Mouse (Mus musculus) lung, embryonic 14.5 days (tissue): Measurements from ENCODE around the gene Nup54. TPM values are rescaled to one million over a fixed set of nuclear protein-coding genes. Genes with fewer than 3 reads are reported as not detected.

Source experiments
- ATAC-seq: fragments of 200-750 bp; cut with Nextera tagmentation; 2 replicates; pipeline ENCODE4 v1.8.0; 2017; ENCODE audit warnings: mild to moderate bottlenecking, moderate TSS enrichment, moderate library complexity; ENCODE audit not compliant: insufficient read depth
- DNase-seq: peaks from one replicate; pipeline ENCODE4 v3.0.0-alpha.2; 2015
- H3K27ac ChIP-seq: fragments of 300-500 bp; sonication (generic); 2 replicates; pipeline ENCODE4 v1.5.1; 2014; ENCODE audit warnings: low read depth, mild to moderate bottlenecking, moderate library complexity
- H3K27me3 ChIP-seq: fragments of 300-500 bp; sonication (generic); 2 replicates; pipeline ENCODE4 v1.6.1; 2014; ENCODE audit warnings: low read length, control low read depth; ENCODE audit not compliant: insufficient read depth
- H3K36me3 ChIP-seq: fragments of 300-500 bp; sonication (generic); 2 replicates; pipeline ENCODE4 v1.6.1; 2014; ENCODE audit warnings: control low read depth; ENCODE audit not compliant: insufficient read depth
- H3K4me1 ChIP-seq: fragments of 300-500 bp; sonication (generic); 2 replicates; pipeline ENCODE4 v1.6.1; 2014; ENCODE audit warnings: antibody characterized with exemption, control low read depth; ENCODE audit not compliant: insufficient read depth
- H3K4me2 ChIP-seq: fragments of 300-500 bp; sonication (generic); 2 replicates; pipeline ENCODE4 v1.6.1; 2014; ENCODE audit warnings: mild to moderate bottlenecking
- H3K4me3 ChIP-seq: fragments of 300-500 bp; sonication (generic); 2 replicates; pipeline ENCODE4 v1.5.1; 2014; ENCODE audit warnings: low read depth, low read length
- H3K9ac ChIP-seq: fragments of 300-500 bp; sonication (generic); 2 replicates; pipeline ENCODE4 v1.6.1; 2014
- H3K9me3 ChIP-seq: fragments of 300-500 bp; sonication (generic); 2 replicates; pipeline ENCODE4 v1.6.1; 2016; ENCODE audit warnings: low read depth, low read length, control low read depth
- CTCF ChIP-seq: IDR thresholded peaks from 2 replicates; pipeline ENCODE4 v1.5.1; 2016; ENCODE audit warnings: antibody characterized with exemption, low read depth
- WGBS: fragments of 180-500 bp; shearing (Covaris S2); extraction: QIAGEN DNeasy Blood & Tissue Kit; methylation state at CpG from one replicate; pipeline ENCODE4 v1.1.7; 2014; 5-methylcytosine and 5-hydroxymethylcytosine counted together
- polyA plus RNA-seq: library from polyadenylated mRNA; unstranded; fragments of >200 nt; fragmentation: Nextera tagmentation; extraction: Ambion mirVana; gene quantifications from 2 replicates; pipeline ENCODE4 v1.2.1, GENCODE M21; 2014

The Nup54 gene
- polyA plus RNA-seq, 1 experiment from 2014 or later = 61.9 TPM

DNA sequence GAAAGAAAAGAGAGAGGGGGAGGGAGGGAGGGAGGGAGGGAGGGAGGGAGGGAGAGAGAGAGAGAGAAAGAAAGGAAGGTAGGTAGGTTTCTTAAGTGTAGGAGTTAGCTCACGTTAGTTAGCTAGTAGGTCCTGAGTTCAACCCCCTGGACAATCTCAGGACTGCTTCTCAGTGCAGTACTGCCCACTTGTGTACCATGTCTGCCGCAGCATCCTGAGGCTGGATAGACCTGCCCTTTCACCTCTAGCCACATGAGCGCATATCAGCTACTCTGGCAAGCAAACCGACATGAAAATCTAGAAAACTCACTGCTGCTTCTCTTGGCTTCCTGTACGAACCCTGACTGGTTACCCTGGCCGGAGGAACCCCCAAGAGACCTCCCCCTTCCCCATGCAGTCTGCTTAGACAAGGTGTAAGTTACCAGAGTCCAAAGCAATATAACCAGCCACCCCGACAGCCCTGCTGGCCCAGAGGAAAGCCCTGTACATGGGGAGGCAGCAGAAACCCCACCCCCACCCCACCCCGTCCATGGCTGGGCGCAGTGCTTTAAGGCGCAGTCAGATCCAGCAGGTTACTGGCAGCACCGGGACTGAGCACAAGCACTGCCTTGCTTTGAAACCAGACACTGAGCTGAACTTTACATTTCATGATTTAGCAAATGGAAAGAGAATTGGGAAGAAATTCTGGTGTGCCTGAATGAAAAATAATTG is 21.6 kb downstream of the Nup54 start:
- Histone ChIP-seq H3K9me3 (no peaks in the 10 kb centered on the region), H3K4me3 (no peak overlapping the region), H3K27me3 (no peaks in the 10 kb centered on the region), H3K4me2 (no peak overlapping the region), H3K9ac (no peak overlapping the region), H3K36me3 (peaks cover 36% of the 10 kb centered on the region), H3K27ac (no peak overlapping the region), H3K4me1 (no peaks in the 10 kb centered on the region)
- WGBS = 84% methylated on average over 11 of the region's 11 CpGs
- DNase-seq = no peak
- no peak for ATAC-seq
- no peak for TF ChIP-seq CTCF

- H3K27me3 ChIP-seq = no peaks in the 10 kb centered on the region
- DNase-seq (no peak), ATAC-seq (no peak)
- H3K36me3 ChIP-seq = peaks cover 20% of the 10 kb centered on the region
- no peak overlapping the region for H3K4me3 ChIP-seq
- H3K9me3 ChIP-seq = no peaks in the 10 kb centered on the region
- no peaks in the 10 kb centered on the region for H3K4me1 ChIP-seq
- no peak overlapping the region for H3K27ac ChIP-seq
- no peak overlapping the region for H3K4me2 ChIP-seq
- H3K9ac ChIP-seq = no peak overlapping the region
- TF ChIP-seq CTCF = no peak
- WGBS = 59% methylated on average over 7 of the region's 7 CpGs
Observed at GRCm38 (mm10) chr5:92411461-92412140, 23.4 kb downstream of the Nup54 start.

DNA sequence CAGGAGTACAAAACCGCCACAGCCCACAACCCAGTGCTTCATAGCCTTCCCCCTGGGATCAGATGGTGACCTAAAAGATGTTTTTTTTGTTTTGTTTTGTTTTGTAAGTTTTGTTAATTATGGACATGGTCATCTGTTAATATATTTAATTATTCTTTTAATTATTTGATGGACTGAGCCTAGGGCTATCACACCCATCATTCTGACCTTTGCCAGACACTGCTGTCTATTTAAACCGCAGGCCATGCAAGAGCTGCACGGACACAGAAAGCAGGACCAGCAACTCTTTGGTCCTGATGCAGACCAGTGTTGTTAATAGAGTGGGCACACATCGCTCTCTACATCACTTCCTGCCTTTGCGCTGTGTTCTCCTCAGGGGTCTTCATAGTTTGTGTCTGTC is 24.5 kb downstream of the Nup54 start:
- H3K36me3 ChIP-seq = peaks cover 13% of the 10 kb centered on the region
- 86% methylated on average over 5 of the region's 5 CpGs for WGBS
- no peak overlapping the region for H3K27ac ChIP-seq
- no peak for TF ChIP-seq CTCF
- H3K4me1 ChIP-seq = no peaks in the 10 kb centered on the region
- H3K4me2 ChIP-seq = no peak overlapping the region
- H3K4me3 ChIP-seq = no peak overlapping the region
- DNase-seq (no peak), ATAC-seq (no peak)
- no peaks in the 10 kb centered on the region for H3K9me3 ChIP-seq
- no peak overlapping the region for H3K9ac ChIP-seq
- H3K27me3 ChIP-seq = no peaks in the 10 kb centered on the region

DNA sequence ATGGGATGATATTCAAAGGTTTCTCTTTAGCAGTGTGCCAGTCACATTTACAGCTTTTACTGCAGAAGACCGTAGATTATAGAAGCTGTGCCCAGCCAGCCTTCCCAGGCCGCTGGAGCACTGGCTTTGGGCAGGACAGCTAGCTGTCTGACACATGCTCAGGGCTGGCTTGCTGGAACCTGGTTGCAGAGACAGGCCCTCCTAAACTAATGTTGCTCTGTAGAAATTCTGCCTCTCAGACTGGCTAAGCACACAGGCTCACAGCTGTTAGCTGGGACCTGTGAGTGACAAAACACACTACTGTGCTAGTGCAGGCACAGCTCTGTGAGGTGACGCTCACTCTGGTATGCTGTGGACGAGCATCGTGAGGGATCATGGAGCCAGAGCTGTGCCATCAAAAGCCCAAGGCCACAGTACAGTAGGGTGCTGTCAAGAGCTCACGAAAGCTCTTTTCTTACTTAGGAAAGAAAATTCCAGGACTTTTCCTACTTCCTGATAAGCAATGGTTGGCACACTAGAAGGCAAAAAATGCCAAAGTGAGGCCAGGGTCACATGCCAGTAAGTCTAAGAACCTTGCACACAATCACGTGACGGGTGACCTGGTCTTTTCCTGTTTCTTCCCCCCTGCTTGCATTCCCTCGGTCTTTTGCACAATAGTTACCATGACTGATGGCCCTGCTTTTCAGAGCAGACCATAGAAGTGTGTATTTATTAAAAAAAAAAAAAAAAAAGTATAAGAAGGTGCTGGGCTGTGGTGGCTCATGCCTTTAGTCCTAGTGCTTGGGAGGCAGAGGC is 25.5 kb downstream of the Nup54 start:
- H3K9ac ChIP-seq = no peak overlapping the region
- no peaks in the 10 kb centered on the region for H3K4me1 ChIP-seq
- no peak overlapping the region for H3K4me3 ChIP-seq
- no peak for TF ChIP-seq CTCF
- WGBS = 62% methylated on average over 9 of the region's 9 CpGs
- no peak overlapping the region for H3K4me2 ChIP-seq
- H3K9me3 ChIP-seq = no peaks in the 10 kb centered on the region
- no peak overlapping the region for H3K27ac ChIP-seq
- ATAC-seq (no peak), DNase-seq (no peak)
- H3K27me3 ChIP-seq = no peaks in the 10 kb centered on the region
- peaks cover 10% of the 10 kb centered on the region for H3K36me3 ChIP-seq

GRCm38 (mm10) chr5:92404400-92404678 is 30.7 kb downstream of the Nup54 start:
- no peak for ATAC-seq
- whole genome bisulfite sequencing = 36% methylated on average over 2 of the region's 2 CpGs
- Histone ChIP-seq H3K9me3 (no peaks in the 10 kb centered on the region), H3K4me1 (no peaks in the 10 kb centered on the region), H3K4me3 (no peak overlapping the region), H3K9ac (no peak overlapping the region), H3K27me3 (no peaks in the 10 kb centered on the region), H3K36me3 (no peaks in the 10 kb centered on the region), H3K27ac (no peak overlapping the region), H3K4me2 (no peak overlapping the region)
- DNase-seq = no peak
- no peak for TF ChIP-seq CTCF

GRCm38 (mm10) chr5:92403562-92404399 is 31.2 kb downstream of the Nup54 start:
- no peak overlapping the region for H3K27ac ChIP-seq
- H3K9me3 ChIP-seq = no peaks in the 10 kb centered on the region
- WGBS = 61% methylated on average over 10 of the region's 10 CpGs
- no peak for TF ChIP-seq CTCF
- H3K36me3 ChIP-seq = no peaks in the 10 kb centered on the region
- H3K4me2 ChIP-seq = no peak overlapping the region
- no peak overlapping the region for H3K9ac ChIP-seq
- ATAC-seq (no peak), DNase-seq (no peak)
- no peaks in the 10 kb centered on the region for H3K27me3 ChIP-seq
- no peak overlapping the region for H3K4me3 ChIP-seq
- H3K4me1 ChIP-seq = no peaks in the 10 kb centered on the region
